Mouse (Mus musculus) gastrocnemius, postnatal 4 days (tissue): ENCODE measurements around the gene Macrod2. TPM values are rescaled to one million over a fixed set of nuclear protein-coding genes. Genes with fewer than 3 reads are reported as not detected.
A peak's percentile ranks its signal among the peaks of the same experiment; 100 is the strongest.

Experiments used
- DNase-seq, 2 experiments: peaks; one replicate each; pipeline ENCODE4 v3.0.0; 2021 to 2022; ENCODE audit warnings: low spot score in 2 of 2, mixed read lengths in 2 of 2
- total RNA-seq, 2 experiments: library from RNA; stranded (reverse); gene quantifications; 2 replicates each; pipeline ENCODE4 v1.2.3; 2021

Gene Macrod2
- total RNA-seq, 2 experiments from 2014 or later: 17.3 to 17.4 TPM

DNA sequence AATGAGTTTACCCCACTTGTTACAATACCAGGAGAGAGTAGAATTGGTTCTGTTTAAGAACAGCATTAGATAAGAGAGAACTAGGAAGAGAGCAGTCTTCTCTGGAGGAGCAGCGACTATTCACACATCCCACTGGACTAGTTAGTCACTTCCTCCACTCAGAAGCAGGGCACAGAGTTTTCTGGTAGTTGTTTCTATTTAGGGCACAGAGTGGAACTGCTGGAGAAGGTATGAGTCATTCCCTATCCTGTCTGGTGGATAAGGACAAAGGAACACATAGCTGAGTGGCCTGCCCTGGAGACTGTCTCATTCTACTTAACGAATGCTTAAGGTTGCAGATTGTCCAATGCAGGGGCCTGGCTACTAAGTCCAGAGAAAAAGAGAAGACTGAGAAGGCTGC lies 1192.2 kb downstream of the Macrod2 start:
- DNase-seq: no peak

DNA sequence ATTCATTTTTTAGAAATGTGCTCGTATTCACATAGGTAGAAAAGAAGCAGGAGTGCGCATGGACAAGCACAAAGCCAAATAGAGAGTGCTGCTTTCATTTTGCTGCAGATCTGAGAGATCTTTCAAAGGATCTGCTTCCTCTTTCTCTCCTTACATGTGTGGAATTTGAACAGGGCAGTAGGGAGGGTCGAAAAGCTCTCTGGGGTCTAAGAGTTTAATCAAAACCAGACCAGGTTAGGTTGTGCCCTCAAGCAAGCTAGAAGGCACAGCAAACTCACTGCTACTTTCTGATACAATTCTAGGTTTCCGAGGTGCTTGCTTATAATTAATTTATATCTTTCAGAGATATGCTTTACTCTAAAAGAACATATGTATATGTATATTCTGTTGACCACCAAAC lies 1196.2 kb downstream of the Macrod2 start:
- DNase-seq: no peak

DNA sequence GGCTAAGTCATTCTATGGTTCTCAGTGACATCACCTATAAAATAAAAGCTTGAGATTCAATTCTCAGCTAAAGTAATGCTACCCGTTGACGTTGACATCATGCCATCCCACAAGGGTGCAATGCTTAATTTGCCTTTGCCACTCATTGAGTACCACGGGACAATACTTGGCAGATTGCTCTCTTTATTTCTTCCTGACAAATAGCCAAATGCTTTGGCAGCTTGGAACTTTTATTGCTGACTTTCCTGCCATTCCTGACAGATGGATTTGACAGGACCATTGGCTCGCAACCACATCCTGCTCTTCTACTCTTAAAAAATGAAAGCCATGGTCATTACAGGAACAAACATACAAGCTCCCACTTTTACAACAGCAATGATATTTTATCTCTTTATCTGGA lies 1199.7 kb downstream of the Macrod2 start:
- DNase-seq: no peak

DNA sequence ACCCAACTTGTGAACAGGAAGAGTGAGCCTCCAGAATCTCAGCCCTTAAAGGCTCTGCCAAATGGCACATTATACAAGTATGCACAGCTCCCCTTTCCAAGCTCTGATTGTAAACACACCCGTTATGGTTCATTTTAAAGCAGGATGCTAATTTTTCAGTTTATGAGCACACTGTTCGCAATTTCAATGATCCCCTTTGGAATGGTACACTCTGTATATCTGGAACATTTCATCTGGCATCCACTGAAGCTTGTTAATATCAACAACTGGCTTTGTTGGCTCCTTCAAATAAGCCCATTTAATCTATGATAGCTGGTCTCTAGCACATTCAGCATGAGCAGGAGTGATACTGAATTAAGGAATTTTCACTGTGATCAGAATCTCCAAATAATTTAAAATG lies 1222.6 kb downstream of the Macrod2 start:
- DNase-seq: no peak

- peak in 1 of 2 experiments; percentile 9 for DNase-seq
Observed at GRCm38 (mm10) chr2:141618257-141618656, 1223.1 kb downstream of the Macrod2 start.

DNA sequence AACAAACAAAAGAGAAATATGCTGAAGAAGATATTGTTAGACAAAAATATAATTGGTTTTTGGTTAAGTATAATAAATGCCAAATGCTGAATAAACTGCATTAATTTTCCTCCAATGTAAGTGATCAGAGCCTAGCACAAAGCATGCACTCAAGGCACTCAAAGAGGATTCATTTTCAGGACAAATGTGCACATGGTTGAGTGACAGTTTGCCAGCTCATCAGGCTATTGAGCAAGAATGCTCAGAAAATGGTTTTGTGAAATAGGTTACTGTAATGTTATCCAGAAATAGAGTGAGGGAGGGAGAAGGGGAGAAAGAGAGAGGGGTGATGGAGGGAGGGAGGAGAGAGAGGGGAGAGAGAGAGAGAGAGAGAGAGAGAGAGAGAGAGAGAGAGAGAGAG lies 1268.9 kb downstream of the Macrod2 start:
- DNase-seq: no peak

DNA sequence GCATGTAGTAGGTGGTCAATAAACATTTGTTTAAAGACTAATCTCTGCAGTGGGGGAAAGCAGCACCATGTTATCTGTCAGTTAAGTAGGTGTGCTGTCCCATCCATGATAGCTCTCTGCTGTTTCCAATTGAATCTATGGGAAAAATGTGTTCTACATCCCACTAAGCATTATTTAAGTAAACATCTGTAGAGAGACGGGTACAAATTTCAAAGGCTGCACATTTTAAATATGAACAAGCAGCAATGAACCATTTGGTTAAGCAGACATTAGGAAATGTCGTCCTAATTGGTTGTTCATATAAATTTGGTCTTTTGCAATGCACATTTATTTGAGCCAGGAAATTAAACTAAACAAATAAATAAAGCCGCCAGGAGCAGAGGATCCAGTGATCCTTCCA lies 1277.7 kb downstream of the Macrod2 start:
- no peak for DNase-seq

DNA sequence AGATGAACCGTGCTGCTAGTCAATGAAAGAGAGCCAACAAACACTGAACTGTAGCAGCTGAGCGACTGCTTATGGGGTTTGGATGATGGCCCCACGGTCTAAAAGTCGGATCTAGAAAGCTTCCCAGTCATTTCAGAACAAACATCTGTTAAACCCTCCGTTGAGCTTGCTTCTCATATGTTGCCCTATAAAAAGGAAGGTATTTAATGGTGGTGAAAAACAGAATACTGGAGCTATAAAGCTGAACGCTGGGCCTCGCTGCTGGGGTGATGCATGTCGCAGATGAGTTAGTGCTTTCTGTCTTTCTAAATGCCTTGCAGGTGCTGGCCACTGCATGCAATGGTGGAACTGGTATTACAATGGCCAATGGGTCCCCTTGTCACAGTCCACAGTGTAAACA lies 1278.3 kb downstream of the Macrod2 start:
- no peak for DNase-seq

DNA sequence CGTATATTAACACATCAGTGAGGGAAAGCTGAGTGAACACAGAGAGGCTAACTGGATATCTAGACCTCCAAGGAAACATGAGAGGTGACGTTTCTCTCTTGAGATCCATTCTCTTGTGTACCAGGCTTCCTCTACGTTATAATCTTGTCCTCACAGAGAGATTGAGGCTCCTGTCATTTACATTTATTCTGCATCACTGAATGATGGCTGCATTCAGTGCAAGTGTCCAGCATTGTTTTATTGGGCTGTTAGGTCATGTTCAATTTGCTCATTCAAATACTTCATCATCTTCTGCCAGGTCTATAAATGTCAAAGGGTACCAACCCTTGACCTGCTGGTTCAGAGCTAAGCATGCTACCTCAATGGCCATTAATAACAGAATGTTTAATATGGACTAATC lies 1302.4 kb downstream of the Macrod2 start:
- DNase-seq: no peak

DNA sequence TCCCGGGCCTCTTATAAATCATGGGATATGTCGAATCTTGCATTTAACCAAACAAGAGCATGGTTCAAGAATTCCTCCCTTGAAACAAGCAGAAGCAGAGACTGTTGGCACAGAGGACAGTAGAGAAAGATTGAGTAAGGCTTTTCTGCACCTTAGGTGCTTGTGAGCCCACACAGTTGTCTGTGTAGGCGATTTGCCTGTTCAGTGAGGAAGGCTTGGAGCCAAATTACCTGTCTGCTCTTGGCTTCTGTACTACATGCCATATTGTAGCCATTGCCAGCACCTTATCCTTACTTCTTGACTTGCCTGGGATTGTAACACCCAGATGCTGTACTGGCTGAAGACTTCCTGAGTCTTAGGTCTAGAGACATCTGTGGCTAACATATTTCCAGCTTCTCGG lies 1303.2 kb downstream of the Macrod2 start:
- DNase-seq: no peak

GRCm38 (mm10) chr2:141700759-141701452 lies 1305.8 kb downstream of the Macrod2 start:
- DNase-seq: no peak

GRCm38 (mm10) chr2:141711785-141712184 lies 1316.7 kb downstream of the Macrod2 start:
- no peak for DNase-seq

DNA sequence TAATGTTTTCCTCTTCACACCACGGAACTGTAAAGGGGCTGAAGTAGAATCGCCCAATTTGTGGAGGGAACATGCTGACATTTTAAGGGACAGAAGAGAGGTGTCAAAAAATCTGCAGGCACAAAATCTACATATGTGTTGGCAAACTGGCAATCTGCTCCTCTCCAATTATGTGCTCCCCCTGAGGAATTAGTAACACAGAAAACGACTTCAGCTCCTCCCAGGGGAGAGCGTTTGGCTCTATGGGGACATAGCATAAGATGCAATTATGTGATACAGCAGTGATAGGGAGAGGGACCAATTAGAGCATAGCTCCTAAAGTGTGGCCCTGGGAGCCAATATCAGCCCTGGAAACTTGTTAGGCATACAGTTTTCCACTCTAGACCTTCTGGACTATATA lies 1317.2 kb downstream of the Macrod2 start:
- no peak for DNase-seq

GRCm38 (mm10) chr2:141715061-141715460 lies 1320.0 kb downstream of the Macrod2 start:
- DNase-seq: no peak

- no peak for DNase-seq
Observed at GRCm38 (mm10) chr2:141722531-141722930, 1327.4 kb downstream of the Macrod2 start.

GRCm38 (mm10) chr2:141728998-141729397 lies 1333.9 kb downstream of the Macrod2 start:
- no peak for DNase-seq

DNA sequence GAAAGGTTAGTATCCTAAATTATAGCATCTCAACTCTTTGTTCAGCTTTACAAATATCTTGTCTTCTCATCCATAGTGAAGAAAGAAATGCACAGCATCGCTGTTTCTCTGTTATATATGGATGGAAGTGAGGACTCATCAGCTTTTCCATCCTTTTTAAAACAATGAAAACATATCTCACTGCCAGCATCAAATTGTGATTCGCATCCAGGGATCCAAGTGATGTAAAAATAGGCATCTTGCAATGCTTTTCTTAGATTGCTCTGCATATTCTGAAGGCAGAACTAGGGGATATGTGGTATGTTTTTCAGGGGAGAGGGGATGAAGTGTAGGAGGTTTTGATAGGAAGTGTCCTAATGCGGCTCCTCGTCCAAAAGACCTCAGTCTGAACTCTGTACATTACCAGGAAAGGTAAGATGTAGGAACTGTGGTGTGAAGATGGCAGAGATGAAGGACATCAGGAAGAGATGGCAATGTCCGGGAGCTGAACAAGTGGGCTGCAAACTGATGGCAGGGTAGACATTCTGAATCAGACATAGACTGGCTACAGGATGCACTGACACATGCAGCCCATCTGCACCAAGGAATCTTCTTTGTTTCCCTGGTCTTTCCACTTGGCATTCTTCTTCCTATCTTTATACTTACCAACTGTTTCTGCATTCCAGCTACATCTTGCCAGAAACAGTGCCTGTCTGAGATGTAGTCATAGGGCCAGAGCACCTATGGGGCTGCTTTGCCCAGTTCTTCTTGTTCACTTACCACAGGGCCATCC lies 1341.8 kb downstream of the Macrod2 start:
- DNase-seq: no peak

- no peak for DNase-seq
Observed at GRCm38 (mm10) chr2:141738702-141739101, 1343.6 kb downstream of the Macrod2 start.

GRCm38 (mm10) chr2:141740318-141740717 lies 1345.2 kb downstream of the Macrod2 start:
- DNase-seq: no peak

DNA sequence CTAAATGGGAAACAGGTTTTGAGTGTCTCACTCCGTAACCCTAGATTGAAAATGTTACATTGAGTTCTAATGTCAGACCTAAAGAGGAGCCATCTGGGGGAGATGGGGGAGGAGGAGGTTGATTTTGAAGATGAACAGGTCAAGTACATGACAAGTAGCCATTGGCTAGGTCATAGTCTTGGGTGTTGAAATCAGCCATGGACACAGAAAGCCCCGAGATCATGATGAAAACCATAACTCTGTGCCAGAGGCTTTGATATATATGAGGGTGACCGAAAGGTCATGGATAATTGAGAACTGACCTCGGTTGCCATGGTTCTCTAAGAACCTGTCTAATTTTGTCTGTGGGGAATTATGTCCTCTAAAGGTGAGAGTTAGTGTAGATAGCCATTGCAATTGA lies 1405.1 kb downstream of the Macrod2 start:
- no peak for DNase-seq

GRCm38 (mm10) chr2:141800909-141801308 lies 1405.8 kb downstream of the Macrod2 start:
- no peak for DNase-seq

DNA sequence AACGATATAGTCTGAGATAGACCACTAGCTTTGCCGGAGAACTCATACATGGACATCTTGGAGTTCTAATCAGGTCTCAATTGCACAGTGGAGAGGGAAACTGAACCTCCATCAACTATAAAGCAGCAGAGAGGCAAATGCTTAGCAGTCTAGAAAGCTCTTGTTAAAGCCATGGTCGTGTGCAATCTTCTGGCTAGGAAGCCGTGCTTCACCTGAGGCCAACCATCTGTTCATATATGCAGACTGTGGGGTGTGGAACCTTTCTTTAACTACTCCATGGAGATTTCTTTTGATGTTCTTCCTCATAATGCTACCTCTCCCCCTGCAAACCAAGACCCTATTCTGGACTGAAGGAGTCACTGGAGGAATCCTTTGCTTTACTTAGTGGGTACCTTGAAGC lies 1421.2 kb downstream of the Macrod2 start:
- DNase-seq: no peak
